Mouse (Mus musculus) myocyte (in vitro differentiated cells): ENCODE data around the gene Ptdss2. TPM values are rescaled to one million over a fixed set of nuclear protein-coding genes. Genes with fewer than 3 reads are reported as not detected.
A peak's percentile ranks its signal among the peaks of the same experiment; 100 is the strongest.

Experiments used
- H3K27me3 ChIP-seq: one replicate; pipeline ENCODE4 v1.6.1; 2011; ENCODE audit not compliant: control insufficient read depth, insufficient read depth, insufficient read length
- H3K36me3 ChIP-seq: one replicate; pipeline ENCODE4 v1.6.1; 2011; ENCODE audit not compliant: control insufficient read depth, insufficient read depth
- H3K4me2 ChIP-seq: one replicate; pipeline ENCODE4 v1.6.1; 2011; ENCODE audit warnings: low read depth, control low read depth
- H3K4me3 ChIP-seq: one replicate; pipeline ENCODE4 v1.5.1; 2011; ENCODE audit warnings: mild to moderate bottlenecking, control low read depth, moderate library complexity
- H3K79me2 ChIP-seq: one replicate; pipeline ENCODE4 v1.6.1; 2011; ENCODE audit not compliant: control insufficient read depth, insufficient read depth
- H3ac ChIP-seq: one replicate; pipeline ENCODE4 v1.6.1; 2011; ENCODE audit not compliant: control insufficient read depth, insufficient read length
- CEBPB ChIP-seq: IDR thresholded peaks from 2 replicates; pipeline ENCODE4 v1.6.1; 2011; ENCODE audit warnings: mild to moderate bottlenecking, moderate library complexity; ENCODE audit not compliant: poor library complexity, insufficient read depth, severe bottlenecking
- E2F4 ChIP-seq: IDR thresholded peaks from one replicate; pipeline ENCODE4 v1.6.1; 2011; ENCODE audit warnings: mild to moderate bottlenecking, control low read depth, moderate library complexity; ENCODE audit not compliant: insufficient read depth
- MAX ChIP-seq: IDR thresholded peaks from one replicate; pipeline ENCODE4 v1.6.1; 2011; ENCODE audit warnings: low read depth, mild to moderate bottlenecking, control low read depth
- MYOD1 ChIP-seq, 3 experiments: IDR thresholded peaks; one replicate each; pipeline ENCODE4 v1.6.1; 2011; ENCODE audit warnings: control low read depth in 2 of 3, low read depth in 2 of 3, mild to moderate bottlenecking in 2 of 3, moderate library complexity in 1 of 3; ENCODE audit not compliant: insufficient read length in 2 of 3, control insufficient read depth in 1 of 3
- MYOG ChIP-seq, 3 experiments: IDR thresholded peaks; one replicate each; pipeline ENCODE4 v1.6.1; 2011; ENCODE audit warnings: control low read depth in 2 of 3, low read depth in 2 of 3, mild to moderate bottlenecking in 2 of 3; ENCODE audit not compliant: insufficient read length in 2 of 3, control insufficient read depth in 1 of 3, insufficient read depth in 1 of 3
- POLR2A ChIP-seq: IDR thresholded peaks from one replicate; pipeline ENCODE4 v1.6.1; 2011; ENCODE audit warnings: low read depth, mild to moderate bottlenecking, control low read depth, moderate library complexity; ENCODE audit not compliant: insufficient read length
- POLR2AphosphoS2 ChIP-seq: IDR thresholded peaks from one replicate; pipeline ENCODE4 v1.6.1; 2011; ENCODE audit warnings: low read depth, control low read depth; ENCODE audit not compliant: insufficient read length
- REST ChIP-seq: IDR thresholded peaks from one replicate; pipeline ENCODE4 v1.6.1; 2011; ENCODE audit warnings: mild to moderate bottlenecking, control low read depth, moderate library complexity; ENCODE audit not compliant: insufficient read depth, insufficient read length
- SRF ChIP-seq: IDR thresholded peaks from one replicate; pipeline ENCODE4 v1.6.1; 2011; ENCODE audit warnings: low read depth; ENCODE audit not compliant: control insufficient read depth, insufficient read length
- TCF12 ChIP-seq: IDR thresholded peaks from one replicate; pipeline ENCODE4 v1.6.1; 2011; ENCODE audit warnings: mild to moderate bottlenecking, control low read depth; ENCODE audit not compliant: poor library complexity, insufficient read depth, severe bottlenecking
- TCF3 ChIP-seq: IDR thresholded peaks from one replicate; pipeline ENCODE4 v1.6.1; 2011; ENCODE audit warnings: low read depth, control low read depth; ENCODE audit not compliant: insufficient read length
- USF1 ChIP-seq: IDR thresholded peaks from one replicate; pipeline ENCODE4 v1.6.1; 2011; ENCODE audit warnings: low read depth, mild to moderate bottlenecking, control low read depth, moderate library complexity
- polyA plus RNA-seq: library from polyadenylated mRNA; unstranded; fragments of >200 nt; fragmentation: generic; extraction: Trizol; gene quantifications from one replicate; pipeline ENCODE4 v1.2.1, GENCODE M21; 2012; ENCODE audit warnings: missing spikeins

The Ptdss2 gene
- polyA plus RNA-seq, 1 experiment, result 28.0 TPM

DNA sequence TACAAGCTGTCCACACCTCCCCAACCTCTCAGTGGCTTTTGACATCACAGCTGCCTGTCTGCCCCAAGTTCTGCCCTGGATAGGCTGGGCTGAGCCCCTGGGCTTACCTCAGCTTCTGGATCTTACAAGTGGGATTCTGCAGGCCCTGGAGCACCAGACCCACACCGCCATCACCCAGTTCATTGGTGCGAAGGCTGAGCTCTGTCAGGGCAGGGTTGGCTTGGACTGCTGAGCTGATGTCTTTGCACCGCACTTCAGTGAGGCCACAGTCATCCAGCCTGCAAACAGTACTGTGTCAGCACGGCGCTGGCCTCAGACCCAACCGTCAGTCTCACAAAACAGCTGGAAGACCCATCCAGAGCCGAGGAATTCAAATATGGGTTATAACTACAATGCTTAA, 42.2 kb downstream of the Ptdss2 start:
- TF ChIP-seq TCF3, result no peak
- TF ChIP-seq CEBPB, result no peak
- TF ChIP-seq USF1, result no peak
- no peak for TF ChIP-seq MYOG (IDR thresholded peaks at IDR 0.05; ENCODE audit: control insufficient read depth in 1 of 3, insufficient read depth in 1 of 3, insufficient read length in 2 of 3, low read depth in 2 of 3)
- no peak for TF ChIP-seq SRF
- no peak for TF ChIP-seq POLR2A
- TF ChIP-seq POLR2AphosphoS2, result no peak
- no peak for TF ChIP-seq E2F4
- TF ChIP-seq REST, result no peak
- no peak for TF ChIP-seq MYOD1 (IDR thresholded peaks at IDR 0.05; ENCODE audit: control insufficient read depth in 1 of 3, insufficient read length in 2 of 3, low read depth in 2 of 3)
- TF ChIP-seq TCF12, result no peak
- no peak for TF ChIP-seq MAX
- H3K36me3 ChIP-seq, result peaks cover 31% of the 10 kb centered on the region
- H3K4me3 ChIP-seq, result no peak overlapping the region
- H3K27me3 ChIP-seq, result no peaks in the 10 kb centered on the region
- H3ac ChIP-seq, result no peak overlapping the region
- H3K79me2 ChIP-seq, result peaks cover 14% of the 10 kb centered on the region
- peak overlapping the region; percentile 83 for H3K4me2 ChIP-seq

DNA sequence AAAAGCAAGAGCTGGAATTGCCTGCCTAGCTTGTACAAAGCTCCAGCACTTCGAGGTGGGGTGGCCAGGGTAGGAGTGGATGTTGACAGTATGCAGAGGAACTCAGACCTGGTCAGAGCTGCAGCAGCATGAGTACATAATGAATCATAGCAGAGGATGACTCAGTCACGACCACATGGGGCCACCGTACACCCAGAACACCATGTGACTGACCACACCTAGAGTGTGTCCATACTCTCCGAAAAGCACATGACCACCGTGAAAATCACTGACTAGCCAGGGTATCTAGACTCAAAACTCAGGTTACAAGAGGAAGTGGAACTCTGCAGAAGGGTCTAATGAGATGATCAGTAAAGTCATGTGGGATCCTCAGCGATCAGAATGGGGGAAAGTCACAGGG, 42.7 kb downstream of the Ptdss2 start:
- Histone ChIP-seq H3K36me3 (peaks cover 31% of the 10 kb centered on the region), H3K4me2 (peak overlapping the region; percentile 83)

GRCm38 (mm10) chr7:141167901-141168517, 45.8 kb downstream of the Ptdss2 start:
- peak overlapping the region; percentile 85 for H3K4me2 ChIP-seq
- H3ac ChIP-seq, result peak overlapping the region; percentile 30
- peak overlapping the region; percentile 46 for H3K4me3 ChIP-seq
- H3K36me3 ChIP-seq, result peaks cover 14% of the 10 kb centered on the region
- peaks cover 14% of the 10 kb centered on the region for H3K79me2 ChIP-seq
- H3K27me3 ChIP-seq, result no peaks in the 10 kb centered on the region
- TF ChIP-seq REST (no peak), SRF (no peak), USF1 (no peak), MYOD1 (IDR thresholded peaks at IDR 0.05; ENCODE audit: control insufficient read depth in 1 of 3, insufficient read length in 2 of 3, low read depth in 2 of 3) (peak in 1 of 3 experiments; percentile 53), POLR2AphosphoS2 (peak; percentile 19), E2F4 (no peak), POLR2A (peak; percentile 31), TCF12 (no peak), TCF3 (no peak), MYOG (IDR thresholded peaks at IDR 0.05; ENCODE audit: control insufficient read depth in 1 of 3, insufficient read depth in 1 of 3, insufficient read length in 2 of 3, low read depth in 2 of 3) (peak in 1 of 3 experiments; percentile 4), CEBPB (no peak)

More for the DNA sequence above, 42.7 kb downstream of the Ptdss2 start:
- peak; percentile 96 for TF ChIP-seq USF1
- 0 out of 2 replicates have a peak, but pooled peaks have one; percentile 3 for TF ChIP-seq CEBPB
- TF ChIP-seq MAX, result peak; percentile 71
- TF ChIP-seq SRF, result no peak
- TF ChIP-seq E2F4, result no peak
- peak in 1 of 3 experiments; percentile 46 for TF ChIP-seq MYOD1 (IDR thresholded peaks at IDR 0.05; ENCODE audit: control insufficient read depth in 1 of 3, insufficient read length in 2 of 3, low read depth in 2 of 3)
- Histone ChIP-seq H3K27me3 (no peaks in the 10 kb centered on the region), H3K4me3 (no peak overlapping the region), H3ac (no peak overlapping the region), H3K79me2 (peaks cover 14% of the 10 kb centered on the region)

GRCm38 (mm10) chr7:141168518-141168953, 46.4 kb downstream of the Ptdss2 start:
- Histone ChIP-seq H3K36me3 (peaks cover 14% of the 10 kb centered on the region), H3K4me2 (peak overlapping the region; percentile 85), H3K27me3 (no peaks in the 10 kb centered on the region), H3K79me2 (peaks cover 14% of the 10 kb centered on the region), H3K4me3 (peak overlapping the region; percentile 46), H3ac (peak overlapping the region; percentile 30)
- TF ChIP-seq TCF12 (peak; percentile 6), POLR2A (no peak), MYOD1 (IDR thresholded peaks at IDR 0.05; ENCODE audit: control insufficient read depth in 1 of 3, insufficient read length in 2 of 3, low read depth in 2 of 3) (peak in 1 of 3 experiments; percentile 33), POLR2AphosphoS2 (no peak), MYOG (IDR thresholded peaks at IDR 0.05; ENCODE audit: control insufficient read depth in 1 of 3, insufficient read depth in 1 of 3, insufficient read length in 2 of 3, low read depth in 2 of 3) (peak in 2 of 3 experiments; percentile 39 to 45), CEBPB (no peak)

DNA sequence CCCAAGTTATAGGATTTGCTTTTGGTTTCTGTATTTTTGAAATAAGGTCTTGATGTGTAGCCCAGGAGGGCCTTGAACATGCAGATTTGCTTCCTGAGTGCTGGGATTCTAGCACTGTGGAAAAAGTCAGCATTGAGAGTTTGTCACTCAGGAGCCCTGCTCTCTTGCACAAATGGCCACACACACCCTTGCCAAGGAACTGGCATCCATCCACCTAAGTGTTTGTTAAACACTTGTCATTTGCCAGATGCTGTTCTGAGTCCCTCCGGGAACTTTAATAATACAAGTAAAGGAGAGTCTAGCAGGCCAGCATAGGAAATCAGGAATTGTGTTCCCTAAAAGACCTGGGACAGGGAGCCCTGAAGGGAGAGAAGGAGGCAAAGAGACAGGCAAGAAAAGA, 47.1 kb downstream of the Ptdss2 start:
- peak overlapping the region; percentile 85 for H3K4me2 ChIP-seq
- peaks cover 14% of the 10 kb centered on the region for H3K36me3 ChIP-seq
- H3K27me3 ChIP-seq, result no peaks in the 10 kb centered on the region
- H3K79me2 ChIP-seq, result peaks cover 14% of the 10 kb centered on the region
- no peak overlapping the region for H3ac ChIP-seq
- TF ChIP-seq TCF3, result no peak
- no peak for TF ChIP-seq POLR2AphosphoS2
- TF ChIP-seq REST, result no peak
- TF ChIP-seq MAX, result no peak
- TF ChIP-seq USF1, result no peak
- TF ChIP-seq SRF, result no peak
- H3K4me3 ChIP-seq, result no peak overlapping the region
